Mouse (Mus musculus) liver, embryonic 13.5 days (tissue): ENCODE results near the gene Prkn. TPM values are rescaled to one million over a fixed set of nuclear protein-coding genes. Genes with fewer than 3 reads are reported as not detected.

Source experiments
- ATAC-seq: fragments of 200-750 bp; cut with Nextera tagmentation; 2 replicates; pipeline ENCODE4 v1.8.0; 2017; ENCODE audit warnings: low read depth, mild to moderate bottlenecking, moderate number of reproducible peaks, moderate library complexity
- DNase-seq: peaks from one replicate; pipeline ENCODE4 v3.0.0; 2022
- H3K27ac ChIP-seq: fragments of 300-500 bp; sonication (generic); 2 replicates; pipeline ENCODE4 v1.5.1; 2015; ENCODE audit warnings: moderate library complexity, mild to moderate bottlenecking, inconsistent platforms
- H3K27me3 ChIP-seq: fragments of 300-500 bp; sonication (generic); 2 replicates; pipeline ENCODE4 v1.6.1; 2015; ENCODE audit warnings: mild to moderate bottlenecking, inconsistent platforms
- H3K36me3 ChIP-seq: fragments of 300-500 bp; sonication (generic); 2 replicates; pipeline ENCODE4 v1.6.1; 2015; ENCODE audit warnings: mild to moderate bottlenecking, inconsistent platforms
- H3K4me1 ChIP-seq: fragments of 300-500 bp; sonication (generic); replicated peaks from 2 replicates; pipeline ENCODE4 v1.6.1; 2015; ENCODE audit warnings: inconsistent platforms
- H3K4me2 ChIP-seq: fragments of 300-500 bp; sonication (generic); 2 replicates; pipeline ENCODE4 v1.6.1; 2015; ENCODE audit warnings: inconsistent platforms, mild to moderate bottlenecking, moderate library complexity
- H3K4me3 ChIP-seq: fragments of 300-500 bp; sonication (generic); replicated peaks from 2 replicates; pipeline ENCODE4 v1.5.1; 2015; ENCODE audit warnings: mild to moderate bottlenecking, inconsistent platforms
- H3K9ac ChIP-seq: fragments of 300-500 bp; sonication (generic); 2 replicates; pipeline ENCODE4 v1.6.1; 2015; ENCODE audit warnings: mild to moderate bottlenecking, inconsistent platforms
- H3K9me3 ChIP-seq: fragments of 300-500 bp; sonication (generic); replicated peaks from 2 replicates; pipeline ENCODE4 v1.6.1; 2016; ENCODE audit warnings: inconsistent platforms
- WGBS: fragments of 180-500 bp; shearing (Covaris S2); methylation state at CpG from one replicate; pipeline ENCODE4 v1.1.7; 2015; ENCODE audit not compliant: insufficient replicate concordance; 5-methylcytosine and 5-hydroxymethylcytosine counted together
- polyA plus RNA-seq: library from polyadenylated mRNA; unstranded; fragments of >200 nt; fragmentation: Nextera tagmentation; extraction: Ambion mirVana; gene quantifications from 2 replicates; pipeline ENCODE4 v1.2.1, GENCODE M21; 2015

Prkn gene
- polyA plus RNA-seq, 1 experiment from 2014 or later: 0.43 TPM

GRCm38 (mm10) chr17:12021326-12021725, 1181.1 kb downstream of the Prkn start:
- Histone ChIP-seq H3K36me3 (no peaks in the 10 kb centered on the region), H3K9me3 (no peaks in the 10 kb centered on the region), H3K27ac (no peak overlapping the region), H3K27me3 (no peaks in the 10 kb centered on the region), H3K9ac (no peak overlapping the region), H3K4me3 (no peak overlapping the region), H3K4me1 (no peaks in the 10 kb centered on the region), H3K4me2 (no peak overlapping the region)
- no peak for ATAC-seq
- DNase-seq: no peak
- WGBS: 51% methylated on average over 3 of the region's 3 CpGs

- Histone ChIP-seq H3K36me3 (no peaks in the 10 kb centered on the region), H3K4me1 (peaks cover 4% of the 10 kb centered on the region; the same call in 1 of the 2 replicates), H3K27me3 (peaks cover 18% of the 10 kb centered on the region), H3K4me2 (no peak overlapping the region), H3K9me3 (no peaks in the 10 kb centered on the region), H3K27ac (no peak overlapping the region), H3K9ac (no peak overlapping the region), H3K4me3 (no peak overlapping the region)
- 43% methylated on average over 5 of the region's 5 CpGs for WGBS
- ATAC-seq (no peak), DNase-seq (no peak)
Measured at GRCm38 (mm10) chr17:12029362-12029761, 1189.2 kb downstream of the Prkn start.

GRCm38 (mm10) chr17:12029921-12030461, 1189.8 kb downstream of the Prkn start:
- Histone ChIP-seq H3K9me3 (no peaks in the 10 kb centered on the region), H3K27ac (no peak overlapping the region), H3K4me2 (no peak overlapping the region), H3K27me3 (peaks cover 18% of the 10 kb centered on the region), H3K4me1 (peaks cover 4% of the 10 kb centered on the region; the same call in 1 of the 2 replicates), H3K9ac (no peak overlapping the region), H3K4me3 (no peak overlapping the region), H3K36me3 (no peaks in the 10 kb centered on the region)
- no peak for DNase-seq
- 44% methylated on average over 14 of the region's 14 CpGs for whole genome bisulfite sequencing
- ATAC-seq: no peak

GRCm38 (mm10) chr17:12030556-12031160, 1190.5 kb downstream of the Prkn start:
- H3K4me1 ChIP-seq: peaks cover 4% of the 10 kb centered on the region; the same call in 1 of the 2 replicates
- no peak for DNase-seq
- ATAC-seq: no peak; the same call in 1 of the 2 replicates

GRCm38 (mm10) chr17:12031203-12031942, 1191.2 kb downstream of the Prkn start:
- Histone ChIP-seq H3K9me3 (no peaks in the 10 kb centered on the region), H3K27ac (no peak overlapping the region), H3K9ac (no peak overlapping the region), H3K4me3 (no peak overlapping the region), H3K4me1 (peaks cover 5% of the 10 kb centered on the region), H3K36me3 (no peaks in the 10 kb centered on the region), H3K4me2 (no peak overlapping the region), H3K27me3 (peaks cover 18% of the 10 kb centered on the region)
- DNase-seq: no peak
- peak; percentile 63; the same call in 1 of the 2 replicates for ATAC-seq
- 0% methylated on average over 10 of the region's 10 CpGs for WGBS

More at GRCm38 (mm10) chr17:12030556-12031160, 1190.5 kb downstream of the Prkn start:
- Histone ChIP-seq H3K36me3 (no peaks in the 10 kb centered on the region), H3K4me3 (no peak overlapping the region), H3K27me3 (peaks cover 18% of the 10 kb centered on the region), H3K27ac (no peak overlapping the region), H3K9me3 (no peaks in the 10 kb centered on the region), H3K4me2 (0 out of 2 replicates have a peak overlapping the region, but pooled peaks have one; percentile 13), H3K9ac (no peak overlapping the region)
- WGBS: 27% methylated on average over 11 of the region's 11 CpGs

GRCm38 (mm10) chr17:12032014-12032791, 1192.0 kb downstream of the Prkn start:
- H3K4me3 ChIP-seq: no peak overlapping the region
- peaks cover 18% of the 10 kb centered on the region for H3K27me3 ChIP-seq
- no peak overlapping the region for H3K4me2 ChIP-seq
- DNase-seq (no peak), ATAC-seq (no peak)
- no peak overlapping the region for H3K27ac ChIP-seq
- H3K9me3 ChIP-seq: no peaks in the 10 kb centered on the region
- peaks cover 14% of the 10 kb centered on the region for H3K4me1 ChIP-seq
- no peak overlapping the region for H3K9ac ChIP-seq
- no peaks in the 10 kb centered on the region for H3K36me3 ChIP-seq
- 58% methylated on average over 10 of the region's 10 CpGs for WGBS

- H3K9ac ChIP-seq: no peak overlapping the region
- ATAC-seq (no peak), DNase-seq (no peak)
- H3K9me3 ChIP-seq: no peaks in the 10 kb centered on the region
- H3K27ac ChIP-seq: no peak overlapping the region
- H3K36me3 ChIP-seq: no peaks in the 10 kb centered on the region
- H3K4me3 ChIP-seq: no peak overlapping the region
- 65% methylated on average over 5 of the region's 5 CpGs for WGBS
- peaks cover 46% of the 10 kb centered on the region for H3K4me1 ChIP-seq
- no peak overlapping the region for H3K4me2 ChIP-seq
- H3K27me3 ChIP-seq: 0 out of 2 replicates have a peak, but pooled peaks cover 4% of the 10 kb centered on the region
Measured at GRCm38 (mm10) chr17:12035386-12035785, 1195.2 kb downstream of the Prkn start.

- no peak for ATAC-seq
- Histone ChIP-seq H3K9me3 (no peaks in the 10 kb centered on the region), H3K4me3 (peak overlapping the region; percentile 48; the same call in 1 of the 2 replicates), H3K4me2 (peak overlapping the region; percentile 75), H3K27ac (peak overlapping the region; percentile 95), H3K36me3 (no peaks in the 10 kb centered on the region), H3K9ac (peak overlapping the region; percentile 76; the same call in 1 of the 2 replicates), H3K4me1 (peaks cover 53% of the 10 kb centered on the region), H3K27me3 (no peaks in the 10 kb centered on the region)
- 40% methylated on average over 6 of the region's 6 CpGs for WGBS
- peak; percentile 53 for DNase-seq
Measured at GRCm38 (mm10) chr17:12036205-12036604, 1196.0 kb downstream of the Prkn start.

- Histone ChIP-seq H3K9ac (peak overlapping the region; percentile 76), H3K4me1 (peaks cover 56% of the 10 kb centered on the region), H3K27me3 (no peaks in the 10 kb centered on the region), H3K9me3 (no peaks in the 10 kb centered on the region), H3K27ac (peak overlapping the region; percentile 95), H3K4me3 (peak overlapping the region; percentile 48), H3K4me2 (peak overlapping the region; percentile 75), H3K36me3 (no peaks in the 10 kb centered on the region)
- DNase-seq: peak; percentile 78
- WGBS: 20% methylated on average over 5 of the region's 5 CpGs
- ATAC-seq: peak; percentile 90
Measured at GRCm38 (mm10) chr17:12037065-12037464, 1196.9 kb downstream of the Prkn start.

GRCm38 (mm10) chr17:12037574-12037973, 1197.4 kb downstream of the Prkn start:
- peak overlapping the region; percentile 76 for H3K9ac ChIP-seq
- no peaks in the 10 kb centered on the region for H3K36me3 ChIP-seq
- ATAC-seq: peak; percentile 84
- no peaks in the 10 kb centered on the region for H3K27me3 ChIP-seq
- H3K4me2 ChIP-seq: peak overlapping the region; percentile 75
- H3K4me3 ChIP-seq: peak overlapping the region; percentile 48
- H3K4me1 ChIP-seq: peaks cover 61% of the 10 kb centered on the region
- H3K27ac ChIP-seq: peak overlapping the region; percentile 95
- WGBS: 52% methylated on average over 2 of the region's 2 CpGs
- DNase-seq: peak; percentile 57
- no peaks in the 10 kb centered on the region for H3K9me3 ChIP-seq

- Histone ChIP-seq H3K9ac (peak overlapping the region; percentile 76), H3K4me3 (peak overlapping the region; percentile 48), H3K27ac (peak overlapping the region; percentile 95), H3K9me3 (no peaks in the 10 kb centered on the region), H3K4me1 (peaks cover 67% of the 10 kb centered on the region), H3K27me3 (peaks cover 5% of the 10 kb centered on the region), H3K36me3 (no peaks in the 10 kb centered on the region), H3K4me2 (peak overlapping the region; percentile 75)
- ATAC-seq (peak; percentile 65), DNase-seq (peak; percentile 67)
- WGBS: 9% methylated on average over 6 of the region's 6 CpGs
Measured at GRCm38 (mm10) chr17:12038499-12038898, 1198.3 kb downstream of the Prkn start.
